Mouse (Mus musculus) kidney, adult 2 months (tissue): Measurements from ENCODE around the gene Prkg1.

Experiments used
- CTCF ChIP-seq: fragments of 200-500 bp; conservative IDR thresholded peaks from 2 replicates; pipeline ENCODE4 v1.5.1; 2011; ENCODE audit warnings: low read depth, mild to moderate bottlenecking, control low read depth, low read length, moderate library complexity, mixed read lengths; ENCODE audit not compliant: insufficient read depth, insufficient read length
- POLR2A ChIP-seq: fragments of 200-500 bp; IDR thresholded peaks from one replicate; pipeline ENCODE4 v1.6.1; 2011; ENCODE audit warnings: low read depth, low read length, control low read depth

- TF ChIP-seq CTCF (no peak), POLR2A (no peak)
Observed at GRCm38 (mm10) chr19:31136316-31136715, 628.5 kb downstream of the Prkg1 start.
